Mouse (Mus musculus) liver, embryonic 14.5 days (tissue): ENCODE results near the gene Syvn1.
A peak's percentile ranks its signal among the peaks of the same experiment; 100 is the strongest.

Experiments
- CTCF ChIP-seq: IDR thresholded peaks from 2 replicates; pipeline ENCODE4 v1.5.1; 2016; ENCODE audit warnings: antibody characterized with exemption, low read depth, control low read depth
- EP300 ChIP-seq: IDR thresholded peaks from 2 replicates; pipeline ENCODE4 v1.6.1; 2016; ENCODE audit warnings: antibody characterized with exemption, low read depth

- TF ChIP-seq CTCF, result 0 out of 2 replicates have a peak, but pooled peaks have one; percentile 14
- 0 out of 2 replicates have a peak, but pooled peaks have one; percentile 8 for TF ChIP-seq EP300
These were observed 15.4 kb downstream of the Syvn1 start for GRCm38 (mm10) chr19:6061641-6062302.
